Mouse (Mus musculus) testis, adult 2 months (tissue): ENCODE data around the gene Ntan1.
"Not testable (repeated sequence)": the region's sequence is repeated elsewhere in the genome, so short reads cannot be mapped to it uniquely, and the experiment has no call there.

ENCODE experiments used
- CTCF ChIP-seq: fragments of 200-500 bp; IDR thresholded peaks from 2 replicates; pipeline ENCODE4 v1.5.1; 2012; ENCODE audit warnings: low read depth, mild to moderate bottlenecking, inconsistent platforms, low read length, moderate library complexity; ENCODE audit not compliant: control insufficient read depth, insufficient read depth, insufficient replicate concordance
- POLR2A ChIP-seq: fragments of 200-500 bp; IDR thresholded peaks from 2 replicates; pipeline ENCODE4 v1.6.1; 2012; ENCODE audit warnings: low read depth, mild to moderate bottlenecking, inconsistent platforms, low read length, moderate library complexity; ENCODE audit not compliant: control insufficient read depth

GRCm38 (mm10) chr16:13793441-13793840, 25.2 kb upstream of the Ntan1 start:
- TF ChIP-seq CTCF, POLR2A: not testable (repeated sequence)
